Mouse (Mus musculus) heart, embryonic 11.5 days (tissue): ENCODE results near the gene Fahd1. TPM values are rescaled to one million over a fixed set of nuclear protein-coding genes. Genes with fewer than 3 reads are reported as not detected.

Experiments used
- ATAC-seq: fragments of 200-750 bp; cut with Nextera tagmentation; replicated peaks from 2 replicates; pipeline ENCODE4 v1.8.0; 2017; ENCODE audit warnings: moderate library complexity; ENCODE audit not compliant: insufficient number of reproducible peaks, low FRiP score, low TSS enrichment
- H3K27ac ChIP-seq: fragments of 300-500 bp; sonication (generic); 2 replicates; pipeline ENCODE4 v1.5.1; 2014; ENCODE audit warnings: mild to moderate bottlenecking, low read depth, low read length
- H3K27me3 ChIP-seq: fragments of 300-500 bp; sonication (generic); 2 replicates; pipeline ENCODE4 v1.6.1; 2014; ENCODE audit warnings: mild to moderate bottlenecking, low read length, mixed read lengths; ENCODE audit not compliant: control insufficient read depth, insufficient read depth
- H3K36me3 ChIP-seq: fragments of 300-500 bp; sonication (generic); 2 replicates; pipeline ENCODE4 v1.6.1; 2014; ENCODE audit warnings: mild to moderate bottlenecking, low read length, moderate library complexity, mixed read lengths; ENCODE audit not compliant: control insufficient read depth, insufficient read depth
- H3K4me1 ChIP-seq: fragments of 300-500 bp; sonication (generic); 2 replicates; pipeline ENCODE4 v1.6.1; 2014; ENCODE audit warnings: low read length; ENCODE audit not compliant: control insufficient read depth, insufficient read depth
- H3K4me2 ChIP-seq: fragments of 300-500 bp; sonication (generic); 2 replicates; pipeline ENCODE4 v1.6.1; 2014; ENCODE audit warnings: mild to moderate bottlenecking, moderate library complexity
- H3K4me3 ChIP-seq: fragments of 300-500 bp; sonication (generic); 2 replicates; pipeline ENCODE4 v1.5.1; 2014; ENCODE audit warnings: low read depth, low read length
- H3K9ac ChIP-seq: fragments of 300-500 bp; sonication (generic); 2 replicates; pipeline ENCODE4 v1.6.1; 2014; ENCODE audit warnings: mild to moderate bottlenecking, low read depth, low read length, moderate library complexity
- H3K9me3 ChIP-seq: fragments of 300-500 bp; sonication (generic); replicated peaks from 2 replicates; pipeline ENCODE4 v1.6.1; 2016; ENCODE audit warnings: low read length; ENCODE audit not compliant: control insufficient read depth
- WGBS: fragments of 180-500 bp; shearing (Covaris S2); extraction: QIAGEN DNeasy Blood & Tissue Kit; methylation state at CpG from one replicate; pipeline ENCODE4 v1.1.7; 2014; ENCODE audit not compliant: insufficient replicate concordance; 5-methylcytosine and 5-hydroxymethylcytosine counted together
- polyA plus RNA-seq: library from polyadenylated mRNA; unstranded; fragments of >200 nt; fragmentation: Nextera tagmentation; extraction: Ambion mirVana; gene quantifications from 2 replicates; pipeline ENCODE4 v1.2.1, GENCODE M21; 2014

The Fahd1 gene
- polyA plus RNA-seq, 1 experiment from 2014 or later: 38.0 TPM

DNA sequence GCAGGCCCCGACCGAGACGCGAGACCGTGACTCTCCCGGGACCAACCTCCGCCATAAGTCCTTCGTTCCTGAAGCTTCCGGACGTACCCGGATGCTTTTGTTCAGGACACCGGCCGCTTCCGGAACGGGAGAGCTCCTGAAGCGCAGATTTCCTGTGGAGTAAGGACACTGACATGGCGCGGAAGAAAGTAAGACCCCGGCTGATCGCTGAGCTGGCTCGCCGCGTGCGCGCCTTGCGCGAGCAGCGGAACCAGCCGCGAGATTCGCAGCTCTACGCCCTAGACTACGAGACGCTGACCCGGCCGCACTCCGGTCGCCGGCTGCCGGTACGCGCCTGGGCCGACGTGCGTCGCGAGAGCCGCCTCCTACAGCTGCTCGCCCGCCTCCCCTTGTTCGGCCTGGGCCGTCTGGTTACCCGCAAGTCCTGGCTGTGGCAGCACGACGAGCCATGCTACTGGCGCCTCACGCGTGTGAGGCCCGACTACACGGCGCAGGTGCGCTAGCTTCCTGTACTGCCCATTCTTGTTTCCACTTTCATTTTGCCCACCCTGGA, 44.9 kb upstream of the Fahd1 start, which contains the start of the genes Eme2 and Mrps34:
Gene Eme2 (minus strand): TSS at position 93 of the 553 bp plus-strand sequence.
Gene Mrps34 (plus strand): TSS at position 122 of the 553 bp plus-strand sequence.
- Histone ChIP-seq H3K27me3 (no peaks in the 10 kb centered on the region), H3K9me3 (no peaks in the 10 kb centered on the region), H3K4me1 (peaks cover 35% of the 10 kb centered on the region), H3K36me3 (peaks cover 34% of the 10 kb centered on the region), H3K9ac (peak within 1 kb of the TSS; percentile 84), H3K4me2 (peak within 1 kb of the TSS; percentile 84), H3K27ac (peak within 1 kb of the TSS; percentile 70), H3K4me3 (peak within 1 kb of the TSS; percentile 69)
- under 1% methylated on average over 53 of the region's 62 CpGs for WGBS
- 0 out of 2 replicates have a peak, but pooled peaks have one; percentile 9 for ATAC-seq

GRCm38 (mm10) chr17:24894061-24894994, 44.2 kb upstream of the Fahd1 start:
- ATAC-seq: no peak
- Histone ChIP-seq H3K4me3 (peak overlapping the region; percentile 69), H3K27ac (peak overlapping the region; percentile 70), H3K4me2 (peak overlapping the region; percentile 84), H3K9me3 (no peaks in the 10 kb centered on the region), H3K9ac (peak overlapping the region; percentile 84), H3K36me3 (peaks cover 27% of the 10 kb centered on the region), H3K4me1 (peaks cover 35% of the 10 kb centered on the region), H3K27me3 (no peaks in the 10 kb centered on the region)
- WGBS: 10% methylated on average over 31 of the region's 31 CpGs

- Histone ChIP-seq H3K27ac (no peak overlapping the region), H3K4me1 (peaks cover 31% of the 10 kb centered on the region), H3K27me3 (no peaks in the 10 kb centered on the region), H3K4me3 (no peak overlapping the region), H3K9ac (no peak overlapping the region), H3K4me2 (no peak overlapping the region), H3K36me3 (peaks cover 20% of the 10 kb centered on the region), H3K9me3 (no peaks in the 10 kb centered on the region)
- ATAC-seq: no peak
- 88% methylated on average over 2 of the region's 2 CpGs for WGBS
These were observed 43.1 kb upstream of the Fahd1 start for GRCm38 (mm10) chr17:24893276-24893675.

GRCm38 (mm10) chr17:24892785-24893184, 42.6 kb upstream of the Fahd1 start:
- ATAC-seq: no peak
- Histone ChIP-seq H3K27me3 (no peaks in the 10 kb centered on the region), H3K4me2 (no peak overlapping the region), H3K4me3 (no peak overlapping the region), H3K36me3 (peaks cover 20% of the 10 kb centered on the region), H3K4me1 (peaks cover 33% of the 10 kb centered on the region), H3K9ac (no peak overlapping the region), H3K27ac (no peak overlapping the region), H3K9me3 (no peaks in the 10 kb centered on the region)
- 89% methylated on average over 12 of the region's 12 CpGs for WGBS

- no peak for ATAC-seq
- no peak overlapping the region for H3K4me2 ChIP-seq
- no peak overlapping the region for H3K9ac ChIP-seq
- H3K27ac ChIP-seq: no peak overlapping the region
- H3K4me3 ChIP-seq: no peak overlapping the region
- H3K9me3 ChIP-seq: no peaks in the 10 kb centered on the region
- H3K27me3 ChIP-seq: no peaks in the 10 kb centered on the region
- H3K4me1 ChIP-seq: peaks cover 26% of the 10 kb centered on the region
- H3K36me3 ChIP-seq: peaks cover 16% of the 10 kb centered on the region
- 86% methylated on average over 12 of the region's 13 CpGs for WGBS
These were observed 41.2 kb upstream of the Fahd1 start for GRCm38 (mm10) chr17:24891321-24891720.

DNA sequence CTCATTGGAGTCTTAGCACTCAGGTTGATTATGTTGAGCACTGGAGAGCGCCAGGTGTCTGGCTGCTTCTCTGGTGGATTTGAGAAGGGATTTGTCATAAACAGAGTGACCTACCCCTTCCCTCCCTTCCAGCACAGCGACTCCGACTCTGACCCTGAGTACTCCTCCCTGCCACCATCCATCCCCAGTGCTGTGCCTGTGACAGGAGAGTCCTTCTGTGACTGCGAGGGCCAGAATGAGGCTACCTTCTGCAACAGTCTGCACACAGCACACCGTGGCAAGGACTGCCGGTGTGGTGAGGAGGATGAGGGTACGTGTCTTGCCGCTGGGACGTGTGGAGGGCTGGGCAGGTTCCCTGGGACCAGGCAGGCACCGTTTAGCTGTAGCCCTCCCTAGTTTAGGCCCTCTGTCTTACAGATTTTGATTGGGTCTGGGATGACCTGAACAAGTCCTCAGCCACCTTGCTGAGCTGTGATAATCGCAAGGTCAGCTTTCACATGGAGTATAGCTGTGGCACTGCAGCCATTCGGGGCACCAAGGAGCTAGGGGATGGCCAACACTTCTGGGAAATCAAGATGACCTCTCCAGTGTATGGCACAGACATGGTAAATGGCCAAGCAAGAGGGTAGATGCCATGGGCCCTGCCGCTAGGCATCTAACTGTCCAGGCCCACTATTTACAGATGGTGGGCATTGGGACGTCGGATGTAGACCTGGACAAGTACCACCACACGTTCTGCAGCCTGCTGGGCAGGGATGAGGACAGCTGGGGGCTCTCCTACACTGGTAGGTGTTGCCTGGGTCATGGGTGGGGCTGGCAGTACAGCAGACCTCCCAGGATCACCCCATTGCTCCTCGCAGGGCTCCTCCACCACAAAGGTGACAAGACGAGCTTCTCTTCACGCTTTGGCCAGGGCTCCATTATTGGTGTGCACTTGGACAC, 40.3 kb upstream of the Fahd1 start:
- H3K27me3 ChIP-seq: no peaks in the 10 kb centered on the region
- H3K9me3 ChIP-seq: no peaks in the 10 kb centered on the region
- WGBS: 84% methylated on average over 19 of the region's 19 CpGs
- H3K4me3 ChIP-seq: no peak overlapping the region
- no peak for ATAC-seq
- H3K4me1 ChIP-seq: peaks cover 20% of the 10 kb centered on the region
- H3K36me3 ChIP-seq: peaks cover 16% of the 10 kb centered on the region
- H3K27ac ChIP-seq: no peak overlapping the region
- no peak overlapping the region for H3K4me2 ChIP-seq
- H3K9ac ChIP-seq: no peak overlapping the region

DNA sequence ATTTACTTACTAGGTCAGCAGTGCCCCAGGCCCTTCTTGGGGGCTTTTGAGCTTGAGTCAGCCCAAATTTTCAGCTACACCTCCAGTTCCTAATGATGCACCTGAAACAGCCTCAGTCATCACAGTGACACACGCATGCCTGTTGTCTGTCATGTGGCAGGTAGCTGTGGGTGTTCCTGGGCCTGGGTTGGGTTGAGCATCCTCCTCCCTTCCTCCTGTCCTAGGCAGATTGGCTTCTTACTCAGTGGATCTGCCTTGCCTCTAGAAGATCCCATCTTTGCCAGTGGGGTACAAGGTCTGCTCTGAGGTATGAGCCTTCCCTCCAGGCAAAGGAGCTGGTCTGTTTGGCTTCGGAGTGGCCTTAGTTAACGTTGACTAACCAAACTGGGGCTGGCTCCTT, 38.7 kb upstream of the Fahd1 start:
- Histone ChIP-seq H3K4me2 (no peak overlapping the region), H3K36me3 (peaks cover 16% of the 10 kb centered on the region), H3K9ac (peak overlapping the region; percentile 29; the same call in 1 of the 2 replicates), H3K4me1 (peaks cover 18% of the 10 kb centered on the region), H3K27me3 (no peaks in the 10 kb centered on the region), H3K9me3 (no peaks in the 10 kb centered on the region), H3K4me3 (no peak overlapping the region), H3K27ac (no peak overlapping the region)
- 88% methylated on average over 3 of the region's 3 CpGs for WGBS
- ATAC-seq: no peak
